ENCODE assay signal across 23 mouse cellular contexts in the genomic region with DNA sequence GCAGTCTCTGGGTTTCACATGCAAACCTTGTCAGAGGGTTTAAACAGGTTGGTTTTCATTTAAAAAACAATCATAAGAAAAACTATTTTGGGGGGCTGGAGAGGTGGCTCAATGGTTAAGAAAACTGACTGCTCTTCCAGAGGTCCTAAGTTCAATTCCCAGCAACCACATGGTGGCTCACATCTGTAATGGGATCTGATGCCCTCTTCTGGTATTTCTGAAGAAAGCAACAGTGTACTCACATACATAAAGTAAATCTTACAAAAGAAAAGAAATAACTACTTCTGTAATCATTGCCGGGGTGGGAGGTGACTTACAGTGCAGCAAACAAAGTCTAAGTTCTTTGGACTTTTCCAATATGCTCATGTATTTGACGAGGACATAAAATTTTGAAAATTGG. TPM values are rescaled to one million over a fixed set of nuclear protein-coding genes. Genes with fewer than 3 reads are reported as not detected.
DNase-seq lines count a peak whose midpoint lies in the region; ATAC-seq and TF ChIP-seq lines count a peak whose summit lies in the region.
"Had no signal": no experiment of that assay in that cellular context is flagged by ENCODE, and none has a peak within 500 bp of the region (broad histone marks: within the 10 kb centered on the region; RNA-seq: fewer than 3 reads in every experiment).

No protein-coding gene starts in this region.

- no peaks in the 10 kb centered on the region for H3K4me1 ChIP-seq in intestine, postnatal 0 days (replicated peaks; ENCODE audit: control insufficient read depth, insufficient read depth, low read length)
- no peaks in the 10 kb centered on the region for H3K4me1 ChIP-seq in intestine, embryonic 16.5 days (ENCODE audit: control insufficient read depth, insufficient read depth, low read length)
- H3K4me1 ChIP-seq in midbrain, postnatal 0 days (ENCODE audit: insufficient read depth, low read length): no peaks in the 10 kb centered on the region
- H3K4me1 ChIP-seq in midbrain, embryonic 10.5 days: no peaks in the 10 kb centered on the region
- H3K4me1 ChIP-seq in E14TG2a.4 (replicated peaks; ENCODE audit: low read depth, low read length): no peaks in the 10 kb centered on the region
- H3K4me1 ChIP-seq: forebrain, embryonic 12.5 days; hindbrain, embryonic 13.5 days; liver, embryonic 13.5 days; lung, embryonic 15.5 days; midbrain, embryonic 12.5 days; neural tube, embryonic 12.5 days had no signal

- no peak for ATAC-seq in intestine, postnatal 0 days
- no peak for ATAC-seq in intestine, embryonic 16.5 days
- ATAC-seq in midbrain, postnatal 0 days (ENCODE audit: low FRiP score): no peak
- no peak for ATAC-seq in inflammation-experienced regulatory T-cells, adult 6 months

- no peaks in the 10 kb centered on the region for H3K9me3 ChIP-seq in intestine, postnatal 0 days (ENCODE audit: control insufficient read depth)
- no peaks in the 10 kb centered on the region for H3K9me3 ChIP-seq in intestine, embryonic 16.5 days (ENCODE audit: control insufficient read depth, low read length)
- no peaks in the 10 kb centered on the region for H3K9me3 ChIP-seq in midbrain, postnatal 0 days (ENCODE audit: low read length)
- no peaks in the 10 kb centered on the region for H3K9me3 ChIP-seq in midbrain, embryonic 10.5 days (replicated peaks)
- H3K9me3 ChIP-seq in E14TG2a.4 (ENCODE audit: low read length): no peaks in the 10 kb centered on the region
- H3K9me3 ChIP-seq: forebrain, embryonic 12.5 days; hindbrain, embryonic 13.5 days; liver, embryonic 13.5 days; lung, embryonic 15.5 days; midbrain, embryonic 12.5 days; neural tube, embryonic 12.5 days had no signal

- peaks cover 74% of the 10 kb centered on the region for H3K36me3 ChIP-seq in intestine, postnatal 0 days (ENCODE audit: control insufficient read depth, insufficient read depth)
- H3K36me3 ChIP-seq in intestine, embryonic 16.5 days (ENCODE audit: control insufficient read depth, insufficient read depth, low read length): peaks cover 21% of the 10 kb centered on the region
- H3K36me3 ChIP-seq in midbrain, postnatal 0 days (ENCODE audit: insufficient read depth, low read length): peaks cover 36% of the 10 kb centered on the region
- H3K36me3 ChIP-seq in midbrain, embryonic 10.5 days: peaks cover 67% of the 10 kb centered on the region
- peaks cover 52% of the 10 kb centered on the region for H3K36me3 ChIP-seq in E14TG2a.4 (ENCODE audit: insufficient read depth, low read length)

- no peak overlapping the region for H3K9ac ChIP-seq in intestine, postnatal 0 days (ENCODE audit: low read depth, low read length)
- H3K9ac ChIP-seq in intestine, embryonic 16.5 days (ENCODE audit: low read depth, low read length): no peak overlapping the region
- H3K9ac ChIP-seq in midbrain, postnatal 0 days (replicated peaks; ENCODE audit: low read length, poor library complexity, severe bottlenecking): no peak overlapping the region
- H3K9ac ChIP-seq: forebrain, embryonic 12.5 days; hindbrain, embryonic 13.5 days; liver, embryonic 13.5 days; lung, embryonic 15.5 days; midbrain, embryonic 12.5 days; neural tube, embryonic 12.5 days had no signal

- no peak overlapping the region for H3K27ac ChIP-seq in intestine, postnatal 0 days (ENCODE audit: low read depth, low read length)
- H3K27ac ChIP-seq in intestine, embryonic 16.5 days (ENCODE audit: low read length): no peak overlapping the region
- no peak overlapping the region for H3K27ac ChIP-seq in midbrain, postnatal 0 days (ENCODE audit: low read depth, low read length)
- no peak overlapping the region for H3K27ac ChIP-seq in midbrain, embryonic 10.5 days (replicated peaks)
- H3K27ac ChIP-seq: forebrain, embryonic 12.5 days; hindbrain, embryonic 13.5 days; liver, embryonic 13.5 days; lung, embryonic 15.5 days; midbrain, embryonic 12.5 days; neural tube, embryonic 12.5 days had no signal

- no peak overlapping the region for H3K4me2 ChIP-seq in intestine, postnatal 0 days (replicated peaks; ENCODE audit: low read depth)
- no peak overlapping the region for H3K4me2 ChIP-seq in intestine, embryonic 16.5 days (ENCODE audit: low read depth, low read length)
- no peak overlapping the region for H3K4me2 ChIP-seq in midbrain, postnatal 0 days (ENCODE audit: low read depth, low read length, poor library complexity, severe bottlenecking)
- H3K4me2 ChIP-seq: forebrain, embryonic 12.5 days; heart, embryonic 11.5 days; hindbrain, embryonic 13.5 days; liver, embryonic 13.5 days; lung, embryonic 15.5 days; midbrain, embryonic 12.5 days; neural tube, embryonic 12.5 days had no signal

- TF ChIP-seq CTCF in intestine, postnatal 0 days (IDR thresholded peaks at IDR 0.05; ENCODE audit: low read depth): peak; percentile 54
- TF ChIP-seq CTCF in midbrain, postnatal 0 days (IDR thresholded peaks at IDR 0.05): peak; percentile 46
- 0 out of 2 replicates have a peak, but pooled peaks have one; percentile 4 for TF ChIP-seq CTCF in E14TG2a.4 (conservative IDR thresholded peaks at IDR 0.05; ENCODE audit: low read length)

- no peak overlapping the region for H3K4me3 ChIP-seq in intestine, postnatal 0 days (ENCODE audit: low read depth, low read length)
- H3K4me3 ChIP-seq in intestine, embryonic 16.5 days (ENCODE audit: low read length): no peak overlapping the region
- no peak overlapping the region for H3K4me3 ChIP-seq in midbrain, postnatal 0 days (ENCODE audit: low read depth, low read length)
- H3K4me3 ChIP-seq in midbrain, embryonic 10.5 days: no peak overlapping the region
- H3K4me3 ChIP-seq in E14TG2a.4 (replicated peaks; ENCODE audit: low read length): no peak overlapping the region
- H3K4me3 ChIP-seq: forebrain, embryonic 12.5 days; hindbrain, embryonic 13.5 days; liver, embryonic 13.5 days; lung, embryonic 15.5 days; midbrain, embryonic 12.5 days; neural tube, embryonic 12.5 days had no signal

- H3K27me3 ChIP-seq in intestine, postnatal 0 days (replicated peaks; ENCODE audit: control insufficient read depth, insufficient read depth, low read length): no peaks in the 10 kb centered on the region
- H3K27me3 ChIP-seq in intestine, embryonic 16.5 days (replicated peaks; ENCODE audit: control insufficient read depth, insufficient read depth, low read length): no peaks in the 10 kb centered on the region
- H3K27me3 ChIP-seq in midbrain, postnatal 0 days (ENCODE audit: insufficient read depth, low read length): no peaks in the 10 kb centered on the region
- H3K27me3 ChIP-seq in midbrain, embryonic 10.5 days (ENCODE audit: low read depth, poor library complexity, severe bottlenecking): no peaks in the 10 kb centered on the region
- H3K27me3 ChIP-seq in E14TG2a.4 (ENCODE audit: insufficient read depth, low read length): no peaks in the 10 kb centered on the region
- H3K27me3 ChIP-seq: forebrain, embryonic 12.5 days; hindbrain, embryonic 13.5 days; liver, embryonic 13.5 days; lung, embryonic 15.5 days; midbrain, embryonic 12.5 days; neural tube, embryonic 12.5 days had no signal

- WGBS in intestine, postnatal 0 days: 88% methylated on average over 2 of the region's 2 CpGs
- WGBS in intestine, embryonic 16.5 days: 86% methylated on average over 2 of the region's 2 CpGs
- 90% methylated on average over 2 of the region's 2 CpGs for WGBS in midbrain, postnatal 0 days
- 94% methylated on average over 2 of the region's 2 CpGs for WGBS in midbrain, embryonic 10.5 days

- no peak for DNase-seq in midbrain, postnatal 0 days (ENCODE audit: low spot score)
- DNase-seq in midbrain, embryonic 10.5 days (ENCODE audit: low spot score): no peak
- DNase-seq in frontal cortex, postnatal 10 days (ENCODE audit: low spot score in 2 of 2): no peak
- DNase-seq: adrenal gland, adult 8-10 months; cerebellum, adult 9-10 months; gastrocnemius, postnatal 25 days; kidney, adult 11 months; kidney, postnatal 25 days; layer of hippocampus, adult 9-11 months; liver, embryonic 13.5 days; thymus, postnatal 36 days had no signal

RNA-seq across cellular contexts. Expression of gene Stxbp3, which starts 42.0 kb away (rescaled TPM):
- polyA plus RNA-seq in intestine, postnatal 0 days (2015; fragmentation: Nextera tagmentation; extraction: Ambion mirVana): 40.5 and 48.6 TPM in 2 replicates
- polyA plus RNA-seq in intestine, embryonic 16.5 days (2015; fragmentation: Nextera tagmentation; extraction: Ambion mirVana): 49.6 and 52.1 TPM in 2 replicates
- total RNA-seq in midbrain, postnatal 0 days (2014; rRNA removed): 8.8 and 12.3 TPM in 2 replicates
- polyA plus RNA-seq in midbrain, postnatal 0 days (2015; fragmentation: Nextera tagmentation; extraction: Ambion mirVana): 10.7 and 11.7 TPM in 2 replicates
- 24.1 and 26.7 TPM in 2 replicates for polyA plus RNA-seq in midbrain, embryonic 10.5 days (2016; fragmentation: Nextera tagmentation; extraction: Ambion mirVana)
- polyA plus RNA-seq in inflammation-experienced regulatory T-cells, adult 6 months (2017; shearing (Covaris generic)): 10 to 100 TPM; 72.7 to 91.3 (median 78.2) TPM

RNA-seq across cellular contexts. Expression of gene Aknad1, which starts 58.9 kb away (rescaled TPM):
- 0.14 and 0.16 TPM in 2 replicates for polyA plus RNA-seq in intestine, postnatal 0 days (2015; fragmentation: Nextera tagmentation; extraction: Ambion mirVana)
- polyA plus RNA-seq in intestine, embryonic 16.5 days (2015; fragmentation: Nextera tagmentation; extraction: Ambion mirVana): 0.21 and 0.50 TPM in 2 replicates
- total RNA-seq in midbrain, postnatal 0 days (2014; rRNA removed): not detected in 2 replicates
- polyA plus RNA-seq in midbrain, postnatal 0 days (2015; fragmentation: Nextera tagmentation; extraction: Ambion mirVana): not detected in 2 replicates
- not detected in 2 replicates for polyA plus RNA-seq in midbrain, embryonic 10.5 days (2016; fragmentation: Nextera tagmentation; extraction: Ambion mirVana)
- not detected for polyA plus RNA-seq in inflammation-experienced regulatory T-cells, adult 6 months (2017; shearing (Covaris generic))
- total RNA-seq: heart, postnatal 25 days; left cerebral cortex, adult 8-10 months had no signal
- polyA plus RNA-seq: forebrain, embryonic 12.5 days; heart, embryonic 11.5 days had no signal

Comparison
In these comparisons a context has a peak if more than half of its experiments do, and no peak if none do; other contexts are left out.
1. CTCF ChIP-seq: peak in every context shown above with its lines; median percentile 54 in intestine, postnatal 0 days; 46 in midbrain, postnatal 0 days; 4 in E14TG2a.4.